Mouse (Mus musculus): ENCODE results near the gene Ube2s.
"Not testable (repeated sequence)": the region's sequence is repeated elsewhere in the genome, so short reads cannot be mapped to it uniquely, and the experiment has no call there.

The Ube2s gene

GRCm38 (mm10) chr7:4812303-4813104 is at the start of gene Ube2s:
Gene Ube2s, minus strand, starts transcription at chr7:4812590.
- DNase-seq, result peak; percentile 98 to 99

GRCm38 (mm10) chr7:4860926-4861325 is 48.5 kb upstream of the Ube2s start:
- DNase-seq, result not testable (repeated sequence)

GRCm38 (mm10) chr7:4859418-4859978 is 47.1 kb upstream of the Ube2s start:
- DNase-seq, result no peak

GRCm38 (mm10) chr7:4857321-4857720 is 44.9 kb upstream of the Ube2s start:
- no peak for DNase-seq

GRCm38 (mm10) chr7:4856508-4856907 is 44.1 kb upstream of the Ube2s start:
- DNase-seq, result no peak

GRCm38 (mm10) chr7:4853613-4854012 is 41.2 kb upstream of the Ube2s start:
- no peak for DNase-seq

GRCm38 (mm10) chr7:4851315-4851688 is 38.9 kb upstream of the Ube2s start:
- no peak for DNase-seq

GRCm38 (mm10) chr7:4850621-4851314 is 38.4 kb upstream of the Ube2s start:
- DNase-seq, result no peak

- DNase-seq, result no peak
Measured at GRCm38 (mm10) chr7:4849372-4849771, 37.0 kb upstream of the Ube2s start.

- no peak for DNase-seq
Measured at GRCm38 (mm10) chr7:4844917-4845309, 32.5 kb upstream of the Ube2s start.

- DNase-seq, result no peak
Measured at GRCm38 (mm10) chr7:4844245-4844916, 32.0 kb upstream of the Ube2s start, which contains the start of gene Shisa7. Gene Shisa7, minus strand, starts transcription at chr7:4844696.

- no peak for DNase-seq
Measured at GRCm38 (mm10) chr7:4843604-4844244, 31.3 kb upstream of the Ube2s start.

GRCm38 (mm10) chr7:4842634-4843131 is 30.3 kb upstream of the Ube2s start:
- DNase-seq, result peak in 1 of 2 experiments; percentile 32

GRCm38 (mm10) chr7:4842077-4842476 is 29.7 kb upstream of the Ube2s start:
- no peak for DNase-seq

- DNase-seq, result no peak
Measured at GRCm38 (mm10) chr7:4837639-4838038, 25.2 kb upstream of the Ube2s start.

GRCm38 (mm10) chr7:4836351-4836792 is 24.0 kb upstream of the Ube2s start:
- peak; percentile 60 to 67 for DNase-seq

GRCm38 (mm10) chr7:4835631-4836327 is 23.4 kb upstream of the Ube2s start:
- DNase-seq, result no peak

- DNase-seq, result no peak
Measured at GRCm38 (mm10) chr7:4830476-4830875, 18.1 kb upstream of the Ube2s start.

- DNase-seq, result no peak
Measured at GRCm38 (mm10) chr7:4825365-4825764, 13.0 kb upstream of the Ube2s start.

GRCm38 (mm10) chr7:4822162-4822907 is 9.9 kb upstream of the Ube2s start:
- DNase-seq, result no peak

GRCm38 (mm10) chr7:4821690-4822089 is 9.3 kb upstream of the Ube2s start:
- DNase-seq, result no peak
